Mouse (Mus musculus): ENCODE results near the gene Zc3h15.

Gene Zc3h15

GRCm38 (mm10) chr2:83671843-83672242 is 27.6 kb downstream of the Zc3h15 start:
- in situ Hi-C loops (cut with MboI, MseI) = loop anchor here (25.0 kb wide), 1 partner anchor 290 kb away; the partner anchor contains the start of genes Gm13693, Gm13695, Gm13696 and Gm13698

GRCm38 (mm10) chr2:83673067-83673466 is 28.8 kb downstream of the Zc3h15 start:
- in situ Hi-C loops (cut with MboI, MseI) = loop anchor here (25.0 kb wide), 1 partner anchor 289 kb away; the partner anchor contains the start of genes Gm13693, Gm13695, Gm13696 and Gm13698

GRCm38 (mm10) chr2:83673843-83674242 is 29.6 kb downstream of the Zc3h15 start:
- in situ Hi-C loops (cut with MboI, MseI) = loop anchor here (25.0 kb wide), 1 partner anchor 288 kb away; the partner anchor contains the start of genes Gm13693, Gm13695, Gm13696 and Gm13698

GRCm38 (mm10) chr2:83674421-83674820 is 30.2 kb downstream of the Zc3h15 start:
- in situ Hi-C loops (cut with MboI, MseI) = loop anchor here (25.0 kb wide), 1 partner anchor 288 kb away; the partner anchor contains the start of genes Gm13693, Gm13695, Gm13696 and Gm13698

- in situ Hi-C loops (cut with MboI, MseI) = loop anchor here (25.0 kb wide), 1 partner anchor 287 kb away; the partner anchor contains the start of genes Gm13693, Gm13695, Gm13696 and Gm13698
These were observed 30.7 kb downstream of the Zc3h15 start for GRCm38 (mm10) chr2:83674896-83675295.

GRCm38 (mm10) chr2:83675681-83676080 is 31.4 kb downstream of the Zc3h15 start:
- in situ Hi-C loops (cut with MboI, MseI) = no loop called here

- in situ Hi-C loops (cut with MboI, MseI) = no loop called here
These were observed 32.1 kb downstream of the Zc3h15 start for GRCm38 (mm10) chr2:83676226-83676870.

- in situ Hi-C loops (cut with MboI, MseI) = no loop called here
These were observed 37.1 kb downstream of the Zc3h15 start for GRCm38 (mm10) chr2:83681332-83681731.

- in situ Hi-C loops (cut with MboI, MseI) = no loop called here
These were observed 37.5 kb downstream of the Zc3h15 start for GRCm38 (mm10) chr2:83681785-83682184.

- in situ Hi-C loops (cut with MboI, MseI) = no loop called here
These were observed 38.0 kb downstream of the Zc3h15 start for GRCm38 (mm10) chr2:83682282-83682681.

GRCm38 (mm10) chr2:83683731-83684519 is 39.7 kb downstream of the Zc3h15 start:
- in situ Hi-C loops (cut with MboI, MseI) = no loop called here

- in situ Hi-C loops (cut with MboI, MseI) = no loop called here
These were observed 40.5 kb downstream of the Zc3h15 start for GRCm38 (mm10) chr2:83684691-83685090.

GRCm38 (mm10) chr2:83690372-83690771 is 46.1 kb downstream of the Zc3h15 start:
- in situ Hi-C loops (cut with MboI, MseI) = no loop called here

- in situ Hi-C loops (cut with MboI, MseI) = no loop called here
These were observed 48.7 kb downstream of the Zc3h15 start for GRCm38 (mm10) chr2:83692651-83693545.

- in situ Hi-C loops (cut with MboI, MseI) = no loop called here
These were observed 49.8 kb downstream of the Zc3h15 start for GRCm38 (mm10) chr2:83694061-83694460.

- in situ Hi-C loops (cut with MboI, MseI) = no loop called here
These were observed 51.4 kb downstream of the Zc3h15 start for GRCm38 (mm10) chr2:83695345-83696247.

- in situ Hi-C loops (cut with MboI, MseI) = no loop called here
These were observed 54.2 kb downstream of the Zc3h15 start for GRCm38 (mm10) chr2:83698484-83698883.

GRCm38 (mm10) chr2:83699324-83699723 is 55.1 kb downstream of the Zc3h15 start:
- in situ Hi-C loops (cut with MboI, MseI) = no loop called here

- in situ Hi-C loops (cut with MboI, MseI) = no loop called here
These were observed 56.4 kb downstream of the Zc3h15 start for GRCm38 (mm10) chr2:83700667-83701066.

- in situ Hi-C loops (cut with MboI, MseI) = no loop called here
These were observed 58.2 kb downstream of the Zc3h15 start for GRCm38 (mm10) chr2:83702411-83702810.
